Mouse (Mus musculus): Measurements from ENCODE around the gene Gm13272. TPM values are rescaled to one million over a fixed set of nuclear protein-coding genes. Genes with fewer than 3 reads are reported as not detected.

The Gm13272 gene
- polyA plus RNA-seq (2017; shearing (Covaris generic)), result not detected

DNA sequence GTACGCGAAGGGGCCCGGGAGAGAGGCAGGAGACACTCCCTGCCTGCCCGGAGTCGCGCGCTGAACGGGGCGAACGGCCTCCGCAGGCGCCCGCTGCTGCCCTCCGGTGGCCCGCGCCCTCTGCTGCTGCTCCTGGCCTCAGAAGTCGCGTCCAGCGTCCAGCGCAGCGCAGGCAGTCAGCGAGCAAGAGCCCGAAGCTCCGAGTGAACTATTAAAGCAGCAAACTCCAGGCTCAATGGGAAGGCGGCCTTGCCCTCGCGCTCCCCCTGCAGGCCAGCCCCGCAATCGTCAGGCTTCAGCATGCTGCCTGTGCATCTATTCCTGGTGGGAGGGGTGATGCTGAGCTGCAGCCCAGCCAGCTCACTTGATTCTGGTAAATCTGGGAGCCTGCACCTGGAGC lies at the start of gene Gm13272:
TSS of gene Gm13272 (plus strand) at position 301 of the 400 bp plus-strand sequence.

DNA sequence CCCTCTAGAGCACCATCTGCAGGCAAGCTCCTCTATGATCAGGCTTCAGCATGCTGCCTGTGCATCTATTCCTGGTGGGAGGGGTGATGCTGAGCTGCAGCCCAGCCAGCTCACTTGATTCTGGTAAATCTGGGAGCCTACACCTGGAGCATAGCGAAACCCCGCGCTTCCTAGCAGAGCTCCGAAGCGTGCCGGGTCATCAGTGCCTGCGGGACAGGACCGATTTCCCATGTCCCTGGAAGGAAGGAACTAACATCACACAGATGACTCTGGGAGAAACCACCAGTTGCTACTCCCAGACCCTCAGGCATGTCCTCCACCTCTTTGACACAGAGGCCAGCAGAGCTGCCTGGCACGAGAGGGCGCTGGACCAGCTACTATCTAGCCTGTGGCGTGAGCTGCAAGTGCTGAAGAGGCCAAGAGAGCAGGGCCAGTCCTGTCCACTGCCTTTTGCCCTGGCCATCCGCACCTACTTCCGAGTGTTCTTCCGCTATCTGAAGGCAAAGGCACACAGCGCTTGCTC lies 24.8 kb upstream of the Gm13272 start, which contains the start of gene Gm13271:
TSS of gene Gm13271 (plus strand) at position 51 of the 523 bp plus-strand sequence.

DNA sequence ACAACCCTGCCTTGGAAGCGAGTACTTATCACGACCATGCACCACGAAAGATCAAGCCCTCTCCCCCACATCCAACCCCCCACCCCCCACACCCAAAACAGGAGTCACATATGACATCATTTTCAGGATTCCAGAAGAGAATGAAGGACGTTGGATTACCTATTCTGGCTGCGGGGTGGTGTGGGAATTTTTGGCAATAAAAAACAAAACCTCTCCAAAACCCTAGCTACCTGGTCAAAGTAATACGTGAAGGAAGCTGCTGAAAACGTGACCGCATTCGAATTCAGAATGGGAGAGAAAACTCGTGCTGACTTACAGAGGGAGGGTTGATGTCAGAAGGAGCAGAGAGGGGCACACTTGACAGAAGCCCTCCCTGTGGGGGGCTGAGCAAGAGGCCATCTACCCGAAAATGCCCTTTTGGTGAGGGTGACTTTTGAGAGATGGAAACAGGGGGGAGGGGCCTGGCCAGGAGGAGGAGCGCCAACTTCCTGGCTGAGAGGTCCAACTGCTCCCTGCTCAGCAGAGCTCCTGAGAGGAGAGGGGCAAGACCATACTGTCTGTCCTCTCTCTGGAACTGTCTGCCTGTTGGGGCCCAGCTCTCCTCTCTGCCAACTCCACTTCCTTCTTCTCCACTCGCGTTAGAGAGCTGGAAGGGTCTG lies 19.9 kb upstream of the Gm13272 start, which contains the start of gene Gm13283:
TSS of gene Gm13283 (plus strand) at position 510 of the 659 bp plus-strand sequence.

DNA sequence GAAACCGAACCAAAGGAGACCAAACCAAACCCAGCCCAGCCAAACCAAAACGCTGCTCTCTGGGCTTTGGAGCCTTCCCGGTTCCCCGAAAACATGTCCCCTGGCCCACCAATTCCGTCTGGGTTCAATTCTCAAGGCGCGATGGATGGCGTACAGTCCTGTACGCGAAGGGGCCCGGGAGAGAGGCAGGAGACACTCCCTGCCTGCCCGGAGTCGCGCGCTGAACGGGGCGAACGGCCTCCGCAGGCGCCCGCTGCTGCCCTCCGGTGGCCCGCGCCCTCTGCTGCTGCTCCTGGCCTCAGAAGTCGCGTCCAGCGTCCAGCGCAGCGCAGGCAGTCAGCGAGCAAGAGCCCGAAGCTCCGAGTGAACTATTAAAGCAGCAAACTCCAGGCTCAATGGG lies 6.1 kb upstream of the Gm13272 start, which contains the start of gene Gm13290:
TSS of gene Gm13290 (plus strand) at position 301 of the 400 bp plus-strand sequence.

DNA sequence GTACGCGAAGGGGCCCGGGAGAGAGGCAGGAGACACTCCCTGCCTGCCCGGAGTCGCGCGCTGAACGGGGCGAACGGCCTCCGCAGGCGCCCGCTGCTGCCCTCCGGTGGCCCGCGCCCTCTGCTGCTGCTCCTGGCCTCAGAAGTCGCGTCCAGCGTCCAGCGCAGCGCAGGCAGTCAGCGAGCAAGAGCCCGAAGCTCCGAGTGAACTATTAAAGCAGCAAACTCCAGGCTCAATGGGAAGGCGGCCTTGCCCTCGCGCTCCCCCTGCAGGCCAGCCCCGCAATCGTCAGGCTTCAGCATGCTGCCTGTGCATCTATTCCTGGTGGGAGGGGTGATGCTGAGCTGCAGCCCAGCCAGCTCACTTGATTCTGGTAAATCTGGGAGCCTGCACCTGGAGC lies 3.0 kb upstream of the Gm13272 start, which contains the start of gene Gm13289:
TSS of gene Gm13289 (plus strand) at position 301 of the 400 bp plus-strand sequence.

DNA sequence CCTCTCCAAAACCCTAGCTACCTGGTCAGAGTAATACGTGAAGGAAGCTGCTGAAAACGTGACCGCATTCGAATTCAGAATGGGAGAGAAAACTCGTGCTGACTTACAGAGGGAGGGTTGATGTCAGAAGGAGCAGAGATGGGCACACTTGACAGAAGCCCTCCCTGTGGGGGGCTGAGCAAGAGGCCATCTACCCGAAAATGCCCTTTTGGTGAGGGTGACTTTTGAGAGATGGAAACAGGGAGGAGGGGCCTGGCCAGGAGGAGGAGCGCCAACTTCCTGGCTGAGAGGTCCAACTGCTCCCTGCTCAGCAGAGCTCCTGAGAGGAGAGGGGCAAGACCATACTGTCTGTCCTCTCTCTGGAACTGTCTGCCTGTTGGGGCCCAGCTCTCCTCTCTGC lies 2.2 kb downstream of the Gm13272 start, which contains the start of gene Ifnz:
TSS of gene Ifnz (plus strand) at position 301 of the 400 bp plus-strand sequence.

DNA sequence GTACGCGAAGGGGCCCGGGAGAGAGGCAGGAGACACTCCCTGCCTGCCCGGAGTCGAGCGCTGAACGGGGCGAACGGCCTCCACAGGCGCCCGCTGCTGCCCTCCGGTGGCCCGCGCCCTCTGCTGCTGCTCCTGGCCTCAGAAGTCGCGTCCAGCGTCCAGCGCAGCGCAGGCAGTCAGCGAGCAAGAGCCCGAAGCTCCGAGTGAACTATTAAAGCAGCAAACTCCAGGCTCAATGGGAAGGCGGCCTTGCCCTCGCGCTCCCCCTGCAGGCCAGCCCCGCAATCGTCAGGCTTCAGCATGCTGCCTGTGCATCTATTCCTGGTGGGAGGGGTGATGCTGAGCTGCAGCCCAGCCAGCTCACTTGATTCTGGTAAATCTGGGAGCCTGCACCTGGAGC lies 5.8 kb downstream of the Gm13272 start, which contains the start of gene Gm13276:
TSS of gene Gm13276 (plus strand) at position 301 of the 400 bp plus-strand sequence.

DNA sequence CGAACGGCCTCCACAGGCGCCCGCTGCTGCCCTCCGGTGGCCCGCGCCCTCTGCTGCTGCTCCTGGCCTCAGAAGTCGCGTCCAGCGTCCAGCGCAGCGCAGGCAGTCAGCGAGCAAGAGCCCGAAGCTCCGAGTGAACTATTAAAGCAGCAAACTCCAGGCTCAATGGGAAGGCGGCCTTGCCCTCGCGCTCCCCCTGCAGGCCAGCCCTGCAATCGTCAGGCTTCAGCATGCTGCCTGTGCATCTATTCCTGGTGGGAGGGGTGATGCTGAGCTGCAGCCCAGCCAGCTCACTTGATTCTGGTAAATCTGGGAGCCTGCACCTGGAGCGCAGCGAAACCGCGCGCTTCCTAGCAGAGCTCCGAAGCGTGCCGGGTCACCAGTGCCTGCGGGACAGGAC lies 8.8 kb downstream of the Gm13272 start, which contains the start of gene Gm13277:
TSS of gene Gm13277 (plus strand) at position 231 of the 400 bp plus-strand sequence.

DNA sequence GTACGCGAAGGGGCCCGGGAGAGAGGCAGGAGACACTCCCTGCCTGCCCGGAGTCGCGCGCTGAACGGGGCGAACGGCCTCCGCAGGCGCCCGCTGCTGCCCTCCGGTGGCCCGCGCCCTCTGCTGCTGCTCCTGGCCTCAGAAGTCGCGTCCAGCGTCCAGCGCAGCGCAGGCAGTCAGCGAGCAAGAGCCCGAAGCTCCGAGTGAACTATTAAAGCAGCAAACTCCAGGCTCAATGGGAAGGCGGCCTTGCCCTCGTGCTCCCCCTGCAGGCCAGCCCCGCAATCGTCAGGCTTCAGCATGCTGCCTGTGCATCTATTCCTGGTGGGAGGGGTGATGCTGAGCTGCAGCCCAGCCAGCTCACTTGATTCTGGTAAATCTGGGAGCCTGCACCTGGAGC lies 11.6 kb downstream of the Gm13272 start, which contains the start of gene Gm13278:
TSS of gene Gm13278 (plus strand) at position 301 of the 400 bp plus-strand sequence.

DNA sequence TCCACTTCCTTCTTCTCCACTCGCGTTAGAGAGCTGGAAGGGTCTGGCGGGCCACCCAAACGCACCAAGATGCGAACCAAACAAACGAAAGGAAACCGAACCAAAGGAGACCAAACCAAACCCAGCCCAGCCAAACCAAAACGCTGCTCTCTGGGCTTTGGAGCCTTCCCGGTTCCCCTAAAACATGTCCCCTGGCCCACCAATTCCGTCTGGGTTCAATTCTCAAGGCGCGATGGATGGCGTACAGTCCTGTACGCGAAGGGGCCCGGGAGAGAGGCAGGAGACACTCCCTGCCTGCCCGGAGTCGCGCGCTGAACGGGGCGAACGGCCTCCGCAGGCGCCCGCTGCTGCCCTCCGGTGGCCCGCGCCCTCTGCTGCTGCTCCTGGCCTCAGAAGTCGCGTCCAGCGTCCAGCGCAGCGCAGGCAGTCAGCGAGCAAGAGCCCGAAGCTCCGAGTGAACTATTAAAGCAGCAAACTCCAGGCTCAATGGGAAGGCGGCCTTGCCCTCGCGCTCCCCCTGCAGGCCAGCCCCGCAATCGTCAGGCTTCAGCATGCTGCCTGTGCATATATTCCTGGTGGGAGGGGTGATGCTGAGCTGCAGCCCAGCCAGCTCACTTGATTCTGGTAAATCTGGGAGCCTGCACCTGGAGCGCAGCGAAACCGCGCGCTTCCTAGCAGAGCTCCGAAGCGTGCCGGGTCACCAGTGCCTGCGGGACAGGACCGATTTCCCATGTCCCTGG lies 14.5 kb downstream of the Gm13272 start, which contains the start of gene Gm13275:
TSS of gene Gm13275 (plus strand) at position 552 of the 740 bp plus-strand sequence.

DNA sequence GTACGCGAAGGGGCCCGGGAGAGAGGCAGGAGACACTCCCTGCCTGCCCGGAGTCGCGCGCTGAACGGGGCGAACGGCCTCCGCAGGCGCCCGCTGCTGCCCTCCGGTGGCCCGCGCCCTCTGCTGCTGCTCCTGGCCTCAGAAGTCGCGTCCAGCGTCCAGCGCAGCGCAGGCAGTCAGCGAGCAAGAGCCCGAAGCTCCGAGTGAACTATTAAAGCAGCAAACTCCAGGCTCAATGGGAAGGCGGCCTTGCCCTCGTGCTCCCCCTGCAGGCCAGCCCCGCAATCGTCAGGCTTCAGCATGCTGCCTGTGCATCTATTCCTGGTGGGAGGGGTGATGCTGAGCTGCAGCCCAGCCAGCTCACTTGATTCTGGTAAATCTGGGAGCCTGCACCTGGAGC lies 17.4 kb downstream of the Gm13272 start, which contains the start of gene Gm13279:
TSS of gene Gm13279 (plus strand) at position 301 of the 400 bp plus-strand sequence.

DNA sequence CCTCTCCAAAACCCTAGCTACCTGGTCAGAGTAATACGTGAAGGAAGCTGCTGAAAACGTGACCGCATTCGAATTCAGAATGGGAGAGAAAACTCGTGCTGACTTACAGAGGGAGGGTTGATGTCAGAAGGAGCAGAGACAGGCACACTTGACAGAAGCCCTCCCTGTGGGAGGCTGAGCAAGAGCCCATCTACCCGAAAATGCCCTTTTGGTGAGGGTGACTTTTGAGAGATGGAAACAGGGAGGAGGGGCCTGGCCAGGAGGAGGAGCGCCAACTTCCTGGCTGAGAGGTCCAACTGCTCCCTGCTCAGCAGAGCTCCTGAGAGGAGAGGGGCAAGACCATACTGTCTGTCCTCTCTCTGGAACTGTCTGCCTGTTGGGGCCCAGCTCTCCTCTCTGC lies 19.7 kb downstream of the Gm13272 start, which contains the start of gene Gm13285:
TSS of gene Gm13285 (plus strand) at position 301 of the 400 bp plus-strand sequence.

DNA sequence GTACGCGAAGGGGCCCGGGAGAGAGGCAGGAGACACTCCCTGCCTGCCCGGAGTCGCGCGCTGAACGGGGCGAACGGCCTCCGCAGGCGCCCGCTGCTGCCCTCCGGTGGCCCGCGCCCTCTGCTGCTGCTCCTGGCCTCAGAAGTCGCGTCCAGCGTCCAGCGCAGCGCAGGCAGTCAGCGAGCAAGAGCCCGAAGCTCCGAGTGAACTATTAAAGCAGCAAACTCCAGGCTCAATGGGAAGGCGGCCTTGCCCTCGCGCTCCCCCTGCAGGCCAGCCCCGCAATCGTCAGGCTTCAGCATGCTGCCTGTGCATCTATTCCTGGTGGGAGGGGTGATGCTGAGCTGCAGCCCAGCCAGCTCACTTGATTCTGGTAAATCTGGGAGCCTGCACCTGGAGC lies 23.3 kb downstream of the Gm13272 start, which contains the start of gene Gm13287:
TSS of gene Gm13287 (plus strand) at position 301 of the 400 bp plus-strand sequence.

DNA sequence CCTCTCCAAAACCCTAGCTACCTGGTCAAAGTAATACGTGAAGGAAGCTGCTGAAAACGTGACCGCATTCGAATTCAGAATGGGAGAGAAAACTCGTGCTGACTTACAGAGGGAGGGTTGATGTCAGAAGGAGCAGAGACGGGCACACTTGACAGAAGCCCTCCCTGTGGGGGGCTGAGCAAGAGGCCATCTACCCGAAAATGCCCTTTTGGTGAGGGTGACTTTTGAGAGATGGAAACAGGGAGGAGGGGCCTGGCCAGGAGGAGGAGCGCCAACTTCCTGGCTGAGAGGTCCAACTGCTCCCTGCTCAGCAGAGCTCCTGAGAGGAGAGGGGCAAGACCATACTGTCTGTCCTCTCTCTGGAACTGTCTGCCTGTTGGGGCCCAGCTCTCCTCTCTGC lies 25.6 kb downstream of the Gm13272 start, which contains the start of gene Gm13288:
TSS of gene Gm13288 (plus strand) at position 301 of the 400 bp plus-strand sequence.

DNA sequence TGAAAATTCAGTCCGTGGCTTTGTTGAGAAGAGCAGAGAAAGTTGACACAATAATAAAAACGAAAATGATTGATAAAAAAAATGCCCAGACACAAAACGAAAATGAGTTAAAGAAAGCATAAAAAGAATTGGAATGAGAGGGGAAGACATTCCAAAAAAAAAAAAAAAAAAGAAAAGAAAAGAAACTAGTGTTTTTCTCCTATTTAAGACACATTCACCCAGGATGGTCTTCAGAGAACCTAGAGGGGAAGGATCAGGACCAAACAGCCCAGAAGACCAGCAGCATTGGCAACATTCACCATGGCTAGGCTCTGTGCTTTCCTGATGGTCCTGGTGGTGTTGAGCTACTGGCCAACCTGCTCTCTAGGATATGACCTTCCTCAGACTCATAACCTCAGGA lies 36.3 kb downstream of the Gm13272 start, which contains the start of gene Ifna7:
TSS of gene Ifna7 (plus strand) at position 301 of the 400 bp plus-strand sequence.

DNA sequence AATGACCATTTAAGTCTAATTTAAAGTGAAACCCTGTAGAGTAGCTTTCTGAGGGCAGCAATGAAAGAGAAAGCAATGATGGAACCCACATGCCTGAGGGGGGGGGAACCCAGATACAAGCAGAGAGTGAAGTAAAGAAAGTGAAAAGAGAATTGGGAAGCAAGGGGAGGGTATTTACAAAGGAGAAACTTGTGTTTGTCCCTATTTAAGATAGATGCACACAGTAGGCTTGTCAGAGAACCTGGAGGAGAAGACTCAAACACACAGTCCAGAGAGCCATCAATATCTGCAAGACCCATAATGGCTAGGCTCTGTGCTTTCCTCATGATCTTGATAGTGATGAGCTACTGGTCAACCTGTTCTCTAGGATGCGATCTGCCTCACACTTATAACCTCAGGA lies 40.0 kb downstream of the Gm13272 start, which contains the start of gene Ifna11:
TSS of gene Ifna11 (plus strand) at position 301 of the 400 bp plus-strand sequence.

DNA sequence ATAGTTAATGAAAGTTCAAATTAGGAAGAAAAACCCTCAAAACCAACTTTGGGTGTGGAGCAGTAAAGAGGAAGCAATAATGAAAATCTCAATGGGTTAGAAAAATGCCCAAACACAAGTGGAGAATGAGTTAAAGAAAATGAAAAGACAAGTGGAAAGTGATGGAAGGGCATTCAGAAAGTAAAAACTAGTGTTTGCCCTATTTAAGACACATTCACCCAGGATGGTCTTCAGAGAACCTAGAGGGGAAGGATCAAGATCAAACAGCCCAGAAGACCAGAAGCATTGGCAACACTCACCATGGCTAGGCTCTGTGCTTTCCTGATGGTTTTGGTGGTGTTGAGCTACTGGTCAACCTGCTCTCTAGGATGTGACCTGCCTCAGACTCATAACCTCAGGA lies 47.5 kb downstream of the Gm13272 start, which contains the start of gene Ifna6:
TSS of gene Ifna6 (plus strand) at position 301 of the 400 bp plus-strand sequence.

Other genes with a start within 250 kb of the Gm13272 start
- not detected for gene Ifna15, start 221.6 kb upstream of the Gm13272 start, polyA plus RNA-seq (2017; shearing (Covaris generic))
- gene Ifna14, start 208.1 kb upstream of the Gm13272 start, polyA plus RNA-seq (2017; shearing (Covaris generic)), result not detected
- not detected for gene Ifna9, start 187.5 kb upstream of the Gm13272 start, polyA plus RNA-seq (2017; shearing (Covaris generic))
- gene Ifna12, start 176.5 kb upstream of the Gm13272 start, polyA plus RNA-seq (2017; shearing (Covaris generic)), result not detected
- gene C87499, start 145.4 kb upstream of the Gm13272 start, polyA plus RNA-seq (2017; shearing (Covaris generic)), result not detected
- gene Ifna13, start 135.4 kb upstream of the Gm13272 start, polyA plus RNA-seq (2017; shearing (Covaris generic)), result not detected
- gene Ifna16, start 102.9 kb upstream of the Gm13272 start, polyA plus RNA-seq (2017; shearing (Covaris generic)), result not detected
- not detected for gene Ifna2, start 95.9 kb upstream of the Gm13272 start, polyA plus RNA-seq (2017; shearing (Covaris generic))
- 0.45 TPM for gene Ifnab, start 88.5 kb upstream of the Gm13272 start, polyA plus RNA-seq (2017; shearing (Covaris generic))
- 1.4 TPM for gene Gm26566, start 58.0 kb upstream of the Gm13272 start, polyA plus RNA-seq (2017; shearing (Covaris generic))
- 27.2 TPM for gene Klhl9, start 57.4 kb upstream of the Gm13272 start, polyA plus RNA-seq (2017; shearing (Covaris generic))
- gene Gm13271, start 25.0 kb upstream of the Gm13272 start, polyA plus RNA-seq (2017; shearing (Covaris generic)), result not detected
- gene Gm13283, start 19.7 kb upstream of the Gm13272 start, polyA plus RNA-seq (2017; shearing (Covaris generic)), result 0.36 TPM
- gene Gm13290, start 6.0 kb upstream of the Gm13272 start, polyA plus RNA-seq (2017; shearing (Covaris generic)), result not detected
- gene Gm13289, start 2.9 kb upstream of the Gm13272 start, polyA plus RNA-seq (2017; shearing (Covaris generic)), result not detected
- not detected for gene Ifnz, start 2.3 kb downstream of the Gm13272 start, polyA plus RNA-seq (2017; shearing (Covaris generic))
- not detected for gene Gm13276, start 5.9 kb downstream of the Gm13272 start, polyA plus RNA-seq (2017; shearing (Covaris generic))
- not detected for gene Gm13277, start 8.8 kb downstream of the Gm13272 start, polyA plus RNA-seq (2017; shearing (Covaris generic))
- gene Gm13278, start 11.7 kb downstream of the Gm13272 start, polyA plus RNA-seq (2017; shearing (Covaris generic)), result not detected
- not detected for gene Gm13275, start 14.6 kb downstream of the Gm13272 start, polyA plus RNA-seq (2017; shearing (Covaris generic))
- gene Gm13279, start 17.5 kb downstream of the Gm13272 start, polyA plus RNA-seq (2017; shearing (Covaris generic)), result not detected
- not detected for gene Gm13285, start 19.8 kb downstream of the Gm13272 start, polyA plus RNA-seq (2017; shearing (Covaris generic))
- gene Gm13287, start 23.4 kb downstream of the Gm13272 start, polyA plus RNA-seq (2017; shearing (Covaris generic)), result not detected
- 0.19 TPM for gene Gm13288, start 25.7 kb downstream of the Gm13272 start, polyA plus RNA-seq (2017; shearing (Covaris generic))
- gene Ifna7, start 36.4 kb downstream of the Gm13272 start, polyA plus RNA-seq (2017; shearing (Covaris generic)), result not detected
- gene Ifna11, start 40.1 kb downstream of the Gm13272 start, polyA plus RNA-seq (2017; shearing (Covaris generic)), result not detected
- gene Ifna6, start 47.6 kb downstream of the Gm13272 start, polyA plus RNA-seq (2017; shearing (Covaris generic)), result not detected
- gene Ifna5, start 55.7 kb downstream of the Gm13272 start, polyA plus RNA-seq (2017; shearing (Covaris generic)), result not detected
- gene Ifna4, start 62.0 kb downstream of the Gm13272 start, polyA plus RNA-seq (2017; shearing (Covaris generic)), result not detected
- gene Ifna1, start 70.2 kb downstream of the Gm13272 start, polyA plus RNA-seq (2017; shearing (Covaris generic)), result not detected
- not detected for gene Ifne, start 100.4 kb downstream of the Gm13272 start, polyA plus RNA-seq (2017; shearing (Covaris generic))

Data from naive thymus-derived CD4-positive, alpha-beta T cell, adult 5 months (primary cell).